Mouse (Mus musculus) Patski (cell line): ENCODE results near the gene Zfp426. TPM values are rescaled to one million over a fixed set of nuclear protein-coding genes. Genes with fewer than 3 reads are reported as not detected.

ENCODE experiments used
- ATAC-seq: fragments of 100-300 bp; one replicate; pipeline ENCODE4 v1.8.0; 2021
- CTCF ChIA-PET: fragments of 350-600 bp; sonication (Branson Sonifier 250); formaldehyde crosslinking; loops from one replicate; lab custom pipeline; 2022; ENCODE audit warnings: inconsistent platforms; lab: Charles Lee
- POLR2A ChIA-PET: fragments of 350-600 bp; sonication (Branson Sonifier 250); formaldehyde crosslinking; loops from one replicate; lab custom pipeline; 2022; ENCODE audit warnings: antibody characterized with exemption, inconsistent platforms; lab: Charles Lee
- DNase-seq: peaks from one replicate; pipeline ENCODE4 v3.0.0-alpha.2; 2011; ENCODE audit warnings: low read depth, low spot score
- H3K27me3 ChIP-seq: fragments of 371-371 bp; one replicate; pipeline ENCODE4 v1.5.1; 2021
- CTCF ChIP-seq: fragments of 100-300 bp; IDR thresholded peaks from one replicate; pipeline ENCODE4 v1.5.1; 2021
- in situ Hi-C: fragments of 300-500 bp; cut with MboI; formaldehyde crosslinking; loops from 3 replicates; pipeline ENCODE4 v1.11.1; 2018; ENCODE audit warnings: low pct_unique_long_range_greater_than_20kb, mixed read lengths
- polyA plus RNA-seq: library from polyadenylated mRNA; unstranded; gene quantifications from one replicate; pipeline ENCODE4 v1.2.3, GENCODE M21; 2021

Zfp426 gene
- 24.4 TPM for polyA plus RNA-seq

GRCm38 (mm10) chr9:20492527-20493233 is at the start of gene Zfp426:
Gene Zfp426, minus strand, starts transcription at chr9:20492746.
- ATAC-seq (peak; percentile 91), DNase-seq (peak; percentile 62)
- ChIA-PET CTCF (interaction anchor here (1.4 to 1.5 kb wide), 2 partner anchors 11 to 29 kb away, joined by 4 read pairs; no protein-coding TSS in a partner anchor), POLR2A (interaction anchor here (1.1 to 1.4 kb wide), 2 partner anchors 17 to 28 kb away, joined by 3 to 4 read pairs; no protein-coding TSS in a partner anchor)
- in situ Hi-C loops, result no loop called here
- no peak for TF ChIP-seq CTCF
- H3K27me3 ChIP-seq, result no peaks in the 10 kb centered on the region

GRCm38 (mm10) chr9:20536598-20536997 is 44.1 kb upstream of the Zfp426 start:
- H3K27me3 ChIP-seq, result peaks cover 12% of the 10 kb centered on the region
- TF ChIP-seq CTCF, result no peak
- ATAC-seq, result no peak
- ChIA-PET POLR2A (no interaction called here), CTCF (no interaction called here)
- in situ Hi-C loops, result no loop called here
- no peak for DNase-seq

GRCm38 (mm10) chr9:20534326-20534926 is 41.9 kb upstream of the Zfp426 start:
- POLR2A ChIA-PET, result no interaction called here
- no peak for TF ChIP-seq CTCF
- CTCF ChIA-PET, result interaction anchor here (1.1 kb wide), 1 partner anchor 13 kb away, joined by 4 read pairs; no protein-coding TSS in a partner anchor
- ATAC-seq, result no peak
- no peak for DNase-seq
- in situ Hi-C loops, result no loop called here
- H3K27me3 ChIP-seq, result peaks cover 12% of the 10 kb centered on the region

- ATAC-seq, result peak; percentile 89
- CTCF ChIA-PET, result interaction anchor here (0.8 to 1.5 kb wide), 2 partner anchors 13 to 54 kb away, joined by 4 read pairs; no protein-coding TSS in a partner anchor
- POLR2A ChIA-PET, result interaction anchor here (1.3 to 1.5 kb wide), 2 partner anchors 28 to 31 kb away, joined by 4 read pairs; no protein-coding TSS in a partner anchor
- H3K27me3 ChIP-seq, result no peaks in the 10 kb centered on the region
- peak; percentile 64 for DNase-seq
- in situ Hi-C loops, result no loop called here
- no peak for TF ChIP-seq CTCF
Measured at GRCm38 (mm10) chr9:20521306-20521957, 28.9 kb upstream of the Zfp426 start, which contains the start of gene Zfp266. Gene Zfp266, minus strand, starts transcription at chr9:20521417.

GRCm38 (mm10) chr9:20520531-20521210 is 28.1 kb upstream of the Zfp426 start:
- no peak for TF ChIP-seq CTCF
- in situ Hi-C loops, result no loop called here
- ChIA-PET POLR2A (interaction anchor here (0.6 to 1.5 kb wide), 5 partner anchors 18 to 61 kb away, joined by 3 to 4 read pairs (median 4); partner anchors contain the start of gene Zfp846), CTCF (interaction anchor here (1.5 kb wide), 1 partner anchor 53 kb away, joined by 4 read pairs; no protein-coding TSS in a partner anchor)
- peak; percentile 38 for ATAC-seq
- no peaks in the 10 kb centered on the region for H3K27me3 ChIP-seq
- DNase-seq, result no peak

- H3K27me3 ChIP-seq, result no peaks in the 10 kb centered on the region
- ChIA-PET CTCF (interaction anchor here (1.5 to 1.6 kb wide), 2 partner anchors 26 to 53 kb away, joined by 3 to 4 read pairs; no protein-coding TSS in a partner anchor), POLR2A (interaction anchor here (1.0 to 1.3 kb wide), 3 partner anchors 19 to 61 kb away, joined by 3 to 4 read pairs (median 3); partner anchors contain the start of gene Zfp846)
- DNase-seq (no peak), ATAC-seq (no peak)
- in situ Hi-C loops, result no loop called here
- TF ChIP-seq CTCF, result no peak
Measured at GRCm38 (mm10) chr9:20519949-20520348, 27.4 kb upstream of the Zfp426 start.

GRCm38 (mm10) chr9:20518708-20519107 is 26.2 kb upstream of the Zfp426 start:
- ATAC-seq, result no peak
- CTCF ChIA-PET, result interaction anchor here (1.6 kb wide), 1 partner anchor 25 kb away, joined by 3 read pairs; no protein-coding TSS in a partner anchor

GRCm38 (mm10) chr9:20517727-20518126 is 25.2 kb upstream of the Zfp426 start:
- DNase-seq (no peak), ATAC-seq (no peak)
- TF ChIP-seq CTCF, result no peak
- in situ Hi-C loops, result no loop called here
- ChIA-PET POLR2A (no interaction called here), CTCF (no interaction called here)
- no peaks in the 10 kb centered on the region for H3K27me3 ChIP-seq

More at GRCm38 (mm10) chr9:20518708-20519107, 26.2 kb upstream of the Zfp426 start:
- POLR2A ChIA-PET, result interaction anchor here (0.6 kb wide), 2 partner anchors 9 to 16 kb away, joined by 3 read pairs; no protein-coding TSS in a partner anchor
- TF ChIP-seq CTCF, result no peak
- in situ Hi-C loops, result no loop called here
- DNase-seq, result no peak
- H3K27me3 ChIP-seq, result no peaks in the 10 kb centered on the region

- ATAC-seq (no peak), DNase-seq (no peak)
- no peaks in the 10 kb centered on the region for H3K27me3 ChIP-seq
- CTCF ChIA-PET, result interaction anchor here (0.8 kb wide), 1 partner anchor 12 kb away, joined by 3 read pairs; no protein-coding TSS in a partner anchor
- TF ChIP-seq CTCF, result no peak
- POLR2A ChIA-PET, result interaction anchor here (0.7 kb wide), 1 partner anchor 76 kb away, joined by 3 read pairs; no protein-coding TSS in a partner anchor
- in situ Hi-C loops, result no loop called here
Measured at GRCm38 (mm10) chr9:20514016-20514415, 21.5 kb upstream of the Zfp426 start.
